Comparison of ENCODE assay signal across 14 mouse cellular contexts in the genomic region with DNA sequence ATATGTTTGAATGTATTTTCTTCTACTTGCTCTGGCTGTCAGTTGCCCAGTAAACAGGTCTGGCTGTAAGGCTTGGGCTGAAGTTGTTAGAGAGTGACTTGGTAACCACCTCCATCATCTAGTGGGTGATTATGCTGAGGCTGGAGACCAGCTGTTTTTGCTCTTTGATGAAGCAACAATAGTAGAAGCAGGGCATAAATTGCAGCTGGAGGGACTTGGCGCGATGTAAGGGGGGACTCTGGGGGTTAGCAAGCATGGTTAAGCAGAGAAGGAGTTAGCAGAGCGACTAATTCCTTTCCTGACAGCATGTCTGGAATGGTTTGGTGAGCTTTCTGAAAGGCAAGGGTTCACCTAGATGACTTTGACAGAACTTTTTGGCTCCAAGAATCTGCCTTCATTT.
DNase-seq lines count a peak whose midpoint lies in the region; ATAC-seq lines count a peak whose summit lies in the region.
"Had no signal": no experiment of that assay in that cellular context is flagged by ENCODE, and none has a peak within 500 bp of the region (broad histone marks: within the 10 kb centered on the region; RNA-seq: fewer than 3 reads in every experiment).

No protein-coding gene starts in this region.

- no peaks in the 10 kb centered on the region for H3K36me3 ChIP-seq in kidney, embryonic 16.5 days (ENCODE audit: insufficient read depth, low read length)
- no peaks in the 10 kb centered on the region for H3K36me3 ChIP-seq in limb, embryonic 12.5 days
- H3K36me3 ChIP-seq: heart, embryonic 13.5 days; liver, embryonic 13.5 days; midbrain, embryonic 12.5 days had no signal

- WGBS in kidney, embryonic 16.5 days = 10% methylated on average over 3 of the region's 3 CpGs
- 14% methylated on average over 3 of the region's 3 CpGs for WGBS in limb, embryonic 12.5 days

- peak; percentile 70; the same call in 1 of the 2 replicates for ATAC-seq in kidney, embryonic 16.5 days (ENCODE audit: low FRiP score, low TSS enrichment)
- no peak; the same call in 1 of the 2 replicates for ATAC-seq in limb, embryonic 12.5 days (ENCODE audit: insufficient number of reproducible peaks, insufficient read depth, low FRiP score, low TSS enrichment, low read depth)
- ATAC-seq in granulocyte monocyte progenitor cell, adult 5-6 weeks (replicated peaks; ENCODE audit: poor library complexity, severe bottlenecking) = no peak
- ATAC-seq: intestine, postnatal 0 days had no signal

- no peak overlapping the region for H3K27ac ChIP-seq in kidney, embryonic 16.5 days (ENCODE audit: low read length)
- H3K27ac ChIP-seq in limb, embryonic 12.5 days = 0 out of 2 replicates have a peak overlapping the region, but pooled peaks have one; percentile 12
- H3K27ac ChIP-seq: heart, embryonic 13.5 days; liver, embryonic 13.5 days; midbrain, embryonic 12.5 days; stomach, postnatal 0 days had no signal

- peaks cover 10% of the 10 kb centered on the region; the same call in 1 of the 2 replicates for H3K4me1 ChIP-seq in kidney, embryonic 16.5 days (ENCODE audit: insufficient read depth, low read length)
- H3K4me1 ChIP-seq in limb, embryonic 12.5 days (replicated peaks) = peaks cover 10% of the 10 kb centered on the region
- H3K4me1 ChIP-seq: heart, embryonic 13.5 days; liver, embryonic 13.5 days had no signal

- no peaks in the 10 kb centered on the region for H3K27me3 ChIP-seq in kidney, embryonic 16.5 days (ENCODE audit: insufficient read depth, low read length)
- H3K27me3 ChIP-seq in limb, embryonic 12.5 days = no peaks in the 10 kb centered on the region
- H3K27me3 ChIP-seq: heart, embryonic 13.5 days; liver, embryonic 13.5 days; midbrain, embryonic 12.5 days had no signal

- H3K4me2 ChIP-seq in kidney, embryonic 16.5 days (replicated peaks; ENCODE audit: low read depth, low read length) = no peak overlapping the region
- H3K4me2 ChIP-seq in limb, embryonic 12.5 days = no peak overlapping the region
- H3K4me2 ChIP-seq: heart, embryonic 13.5 days; liver, embryonic 13.5 days; midbrain, embryonic 12.5 days had no signal

- H3K9me3 ChIP-seq in kidney, embryonic 16.5 days (ENCODE audit: low read length) = no peaks in the 10 kb centered on the region
- no peaks in the 10 kb centered on the region for H3K9me3 ChIP-seq in limb, embryonic 12.5 days
- H3K9me3 ChIP-seq: heart, embryonic 13.5 days; liver, embryonic 13.5 days; midbrain, embryonic 12.5 days had no signal

- DNase-seq in embryo, embryonic 10 days (ENCODE audit: low spot score) = peak; percentile 13
- no peak for DNase-seq in embryo, embryonic 9.5 days (ENCODE audit: extremely low spot score)
- no peak for DNase-seq in kidney, postnatal 14 days
- DNase-seq in embryo, embryonic 10.5 days (ENCODE audit: low spot score) = peak; percentile 39
- no peak for DNase-seq in frontal cortex, postnatal 36 days (ENCODE audit: low spot score in 2 of 2)
- DNase-seq: cerebellum, postnatal 10 days; liver, embryonic 13.5 days had no signal

- H3K4me3 ChIP-seq in kidney, embryonic 16.5 days (ENCODE audit: low read length) = no peak overlapping the region
- no peak overlapping the region for H3K4me3 ChIP-seq in limb, embryonic 12.5 days (replicated peaks)
- H3K4me3 ChIP-seq: heart, embryonic 13.5 days; liver, embryonic 13.5 days; midbrain, embryonic 12.5 days had no signal

- H3K9ac ChIP-seq in kidney, embryonic 16.5 days (replicated peaks; ENCODE audit: low read length) = no peak overlapping the region
- H3K9ac ChIP-seq in limb, embryonic 12.5 days (replicated peaks) = no peak overlapping the region
- H3K9ac ChIP-seq: heart, embryonic 13.5 days; liver, embryonic 13.5 days; midbrain, embryonic 12.5 days had no signal

Comparison
In these comparisons a context has a peak if more than half of its experiments do, and no peak if none do; other contexts are left out.
1. DNase-seq: peak in embryo, embryonic 10 days (single experiment) and embryo, embryonic 10.5 days (single experiment); none in embryo, embryonic 9.5 days (single experiment), kidney, postnatal 14 days (single experiment) and frontal cortex, postnatal 36 days (0 of 2).